Mouse (Mus musculus): ENCODE results near the gene Cep83.
"Not testable (repeated sequence)": the region's sequence is repeated elsewhere in the genome, so short reads cannot be mapped to it uniquely, and the experiment has no call there.

The Cep83 gene

DNA sequence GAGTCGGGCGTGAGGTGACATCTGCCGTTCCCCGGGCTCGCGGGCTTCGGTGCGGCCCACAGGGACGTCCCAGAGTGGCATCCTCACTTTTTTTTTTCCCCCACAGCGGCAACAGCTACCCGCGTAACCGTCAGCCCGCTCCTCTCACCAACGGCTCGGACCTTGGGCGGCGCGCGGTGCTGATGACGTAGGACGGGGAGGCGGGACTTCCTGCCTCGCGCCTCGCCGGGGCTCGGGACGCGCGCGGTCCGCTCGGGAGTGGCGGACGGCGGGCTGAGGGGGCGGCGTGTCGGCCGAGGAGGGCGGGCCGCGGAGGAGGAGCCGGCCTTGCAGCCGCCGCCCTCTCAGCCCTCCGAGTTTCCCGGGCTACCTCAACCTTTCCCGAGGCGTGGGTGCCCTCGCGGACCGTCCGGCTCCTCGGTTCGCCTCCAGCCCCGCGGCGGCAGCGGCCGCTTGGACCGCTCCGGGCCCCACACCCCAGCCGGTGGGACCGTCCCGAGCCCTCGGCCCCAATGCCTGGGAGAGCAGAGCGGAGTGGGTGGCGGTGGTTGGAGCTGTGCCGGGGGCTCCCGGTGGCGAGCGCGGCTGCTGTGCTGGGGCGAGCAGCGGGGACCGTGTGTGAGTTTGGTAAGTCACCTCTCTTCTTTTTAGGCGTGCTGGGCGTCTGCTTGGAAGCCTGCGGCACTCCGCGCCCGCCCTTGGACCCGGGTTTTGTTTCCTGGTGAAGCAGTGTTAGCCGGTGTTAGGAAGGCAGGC lies at the start of gene Cep83:
Gene Cep83, plus strand, starts transcription at position 235 of the 756 bp plus-strand sequence.
- in situ Hi-C loops (cut with MboI; ENCODE audit: low sequenced_read_pairs): no loop called here

DNA sequence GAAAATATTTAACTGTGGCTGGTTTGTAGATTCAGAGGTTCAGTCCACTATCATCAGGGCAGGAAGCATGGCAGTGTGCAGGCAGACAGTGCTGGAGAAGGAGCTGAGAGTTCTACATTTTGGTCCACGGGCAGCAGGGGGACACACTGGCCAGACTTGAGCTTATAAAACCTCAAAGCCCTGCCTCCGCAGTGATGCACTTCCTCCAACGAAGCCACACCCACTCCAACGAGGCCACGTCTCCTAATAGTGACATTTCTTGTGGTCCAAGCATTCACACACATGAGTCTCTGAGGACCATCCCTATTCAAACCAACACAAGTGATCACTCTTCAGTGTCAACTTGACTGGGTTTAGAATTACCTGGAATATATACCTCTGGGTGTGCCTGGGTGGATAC lies 49.2 kb upstream of the Cep83 start:
- in situ Hi-C loops (cut with MboI; ENCODE audit: low sequenced_read_pairs): loop anchor here (10.0 to 25.0 kb wide), 2 partner anchors 316 to 798 kb away; no protein-coding TSS in a partner anchor

DNA sequence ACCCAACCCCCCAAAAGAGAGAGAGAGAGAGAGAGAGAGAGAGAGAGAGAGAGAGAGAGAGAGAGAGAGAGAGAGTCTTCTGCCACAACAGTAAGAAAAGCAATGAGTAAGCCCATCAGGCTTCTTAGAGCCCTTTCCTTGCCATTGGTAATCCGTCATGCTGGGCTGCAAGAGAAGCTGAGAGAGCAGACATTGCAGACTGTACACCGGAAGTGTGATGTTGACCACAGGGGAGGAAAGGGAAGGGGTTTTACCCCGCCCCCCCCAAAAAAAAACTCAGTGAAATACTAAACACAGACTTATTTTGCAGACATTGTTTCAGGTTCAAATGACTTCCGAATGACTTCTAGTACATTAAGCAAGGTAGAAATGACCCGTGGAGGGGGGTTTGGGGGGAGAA lies 48.4 kb upstream of the Cep83 start:
- in situ Hi-C loops (cut with MboI; ENCODE audit: low sequenced_read_pairs): loop anchor here (25.0 kb wide), 1 partner anchor 797 kb away; no protein-coding TSS in a partner anchor

DNA sequence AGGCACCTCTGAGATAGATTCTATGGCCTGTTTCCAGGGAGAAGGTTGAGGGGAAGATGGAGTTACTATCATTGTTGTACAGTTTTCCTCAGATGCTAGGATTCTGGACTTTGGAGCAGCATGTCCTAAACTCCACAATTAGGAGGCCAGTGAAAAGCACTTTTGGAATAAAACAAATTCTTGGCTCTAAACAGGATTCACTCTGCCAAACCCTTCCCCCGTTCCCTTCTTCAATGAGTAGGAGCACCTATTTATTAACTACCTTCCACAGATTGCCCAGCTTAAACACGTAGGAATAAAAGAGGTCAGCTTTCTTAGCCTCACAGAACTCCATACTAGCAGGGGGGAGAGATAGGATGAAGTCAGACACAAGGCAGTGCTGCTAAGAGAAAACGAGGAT lies 24.4 kb upstream of the Cep83 start:
- in situ Hi-C loops (cut with MboI; ENCODE audit: low sequenced_read_pairs): no loop called here

DNA sequence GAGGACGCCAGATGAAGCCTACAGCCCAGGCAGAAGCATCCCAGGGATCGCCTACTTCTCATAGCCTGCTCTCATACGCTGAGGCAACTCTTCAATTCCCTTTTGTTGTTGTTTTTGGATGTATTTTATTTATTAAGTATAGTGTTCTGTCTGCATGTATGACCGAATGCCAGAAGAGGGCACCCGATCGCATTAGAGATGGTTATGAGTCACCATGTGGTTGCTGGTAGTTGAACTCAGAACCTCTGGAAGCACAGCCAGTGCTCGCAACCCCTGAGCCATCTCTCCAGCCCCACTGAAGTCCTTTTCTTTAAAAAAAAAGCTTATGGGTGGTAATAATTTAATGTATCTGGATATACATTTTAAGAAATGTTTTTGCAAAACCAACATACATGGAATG lies 24.0 kb upstream of the Cep83 start:
- in situ Hi-C loops (cut with MboI; ENCODE audit: low sequenced_read_pairs): no loop called here

DNA sequence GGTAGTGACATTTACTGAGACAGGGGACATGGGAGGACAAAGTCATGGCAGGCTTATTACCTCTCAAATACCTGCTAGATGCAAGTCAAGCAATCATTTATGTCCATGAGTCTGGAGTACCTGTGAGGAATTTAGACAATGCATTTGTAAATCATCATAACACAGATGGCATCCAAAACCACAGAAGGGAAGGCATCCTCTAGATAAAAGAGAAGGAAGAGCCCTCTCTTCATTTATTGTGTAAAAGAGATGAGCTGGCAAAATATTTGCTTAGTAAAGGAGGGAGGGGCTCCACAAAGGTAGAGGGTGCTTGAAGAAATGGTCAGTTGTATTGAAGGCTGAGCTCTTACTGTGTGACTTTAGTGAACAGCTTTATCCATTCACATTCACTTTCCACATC lies 20.3 kb upstream of the Cep83 start:
- in situ Hi-C loops (cut with MboI; ENCODE audit: low sequenced_read_pairs): no loop called here

DNA sequence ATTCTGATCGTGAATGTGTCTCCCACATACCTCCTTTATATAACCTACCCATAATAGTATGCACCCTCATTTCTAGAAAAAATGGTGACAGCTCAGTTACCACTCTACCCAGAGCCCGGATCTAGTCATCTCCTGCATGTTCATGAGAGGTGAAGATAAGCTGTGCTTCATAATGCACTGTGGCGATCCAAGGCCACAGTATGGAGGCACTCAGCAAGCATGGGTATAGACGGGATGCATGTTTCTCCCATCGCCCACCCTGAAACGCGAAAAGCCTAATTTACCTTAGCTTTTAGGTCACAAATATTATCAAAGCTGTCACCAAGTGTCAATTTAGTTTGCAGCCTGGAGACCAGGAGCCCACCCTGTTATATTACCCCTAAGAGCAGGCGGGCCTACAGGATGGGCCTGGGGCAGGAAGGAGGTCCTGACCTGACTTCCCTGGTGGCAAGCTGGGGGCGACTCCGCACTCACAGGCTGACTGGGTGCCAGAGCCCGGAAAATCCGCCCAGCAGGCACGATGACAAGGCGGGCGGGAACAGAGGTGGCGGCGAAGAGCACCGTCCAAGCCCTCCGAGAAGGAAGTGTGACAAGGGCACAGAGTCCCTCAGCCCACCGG lies 544 bp upstream of the Cep83 start:
- in situ Hi-C loops (cut with MboI; ENCODE audit: low sequenced_read_pairs): no loop called here

DNA sequence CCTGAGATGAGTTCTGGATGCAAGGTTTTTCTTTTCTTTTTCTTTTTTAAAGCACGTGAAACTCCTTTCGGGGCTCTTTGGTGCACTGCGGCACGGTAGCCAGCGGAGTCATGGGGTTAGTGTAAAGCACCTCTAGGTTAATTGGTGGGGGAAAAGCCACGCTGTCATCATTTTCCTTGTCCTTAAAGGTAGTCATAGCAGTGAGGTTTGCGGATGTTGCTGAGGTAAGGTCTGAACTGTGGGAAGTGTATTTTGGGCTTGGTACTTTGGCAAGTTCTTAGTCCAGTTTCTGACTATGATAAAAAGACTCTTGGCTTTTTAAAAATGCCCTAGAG lies 689 bp downstream of the Cep83 start:
- in situ Hi-C loops (cut with MboI; ENCODE audit: low sequenced_read_pairs): no loop called here

DNA sequence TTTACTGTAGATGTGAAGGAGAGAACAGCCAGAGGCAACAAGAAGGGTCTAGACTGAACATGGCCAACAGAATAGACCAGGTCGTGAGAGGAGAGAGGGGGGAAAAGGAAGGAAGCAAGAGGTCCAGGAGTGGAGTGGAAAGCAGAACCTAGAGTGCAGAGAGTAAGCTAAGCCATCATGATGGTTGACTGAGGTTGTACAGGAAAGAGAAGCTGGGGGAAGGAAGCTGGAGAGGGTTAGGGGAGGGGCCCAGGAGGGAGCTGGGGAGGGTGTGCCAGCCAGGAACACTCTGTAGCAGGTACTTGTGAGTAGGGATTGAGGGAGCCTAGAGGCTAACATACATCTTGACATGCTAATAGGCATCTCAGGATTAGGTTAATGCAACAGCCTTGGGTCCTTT lies 1.9 kb downstream of the Cep83 start:
- in situ Hi-C loops (cut with MboI; ENCODE audit: low sequenced_read_pairs): no loop called here

DNA sequence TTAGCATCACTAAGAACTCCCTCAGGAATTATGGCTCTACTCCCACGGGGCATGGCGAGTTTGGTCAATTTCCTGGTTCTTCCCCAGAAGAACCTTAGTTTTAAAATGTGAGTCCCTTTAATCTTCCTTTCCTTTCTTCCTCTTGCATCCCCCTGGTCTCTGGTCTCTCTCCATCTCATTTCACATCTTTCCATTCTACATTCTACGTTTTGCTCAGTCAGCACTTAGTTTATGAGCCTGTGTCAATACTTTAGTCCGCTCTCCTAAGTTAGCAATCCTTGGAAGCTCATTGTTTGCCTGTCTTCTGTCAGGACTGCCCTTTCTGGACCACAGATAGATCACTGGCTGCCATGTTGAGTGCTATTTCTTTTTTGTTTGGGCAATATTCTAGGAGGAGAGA lies 3.7 kb downstream of the Cep83 start:
- in situ Hi-C loops (cut with MboI; ENCODE audit: low sequenced_read_pairs): no loop called here

DNA sequence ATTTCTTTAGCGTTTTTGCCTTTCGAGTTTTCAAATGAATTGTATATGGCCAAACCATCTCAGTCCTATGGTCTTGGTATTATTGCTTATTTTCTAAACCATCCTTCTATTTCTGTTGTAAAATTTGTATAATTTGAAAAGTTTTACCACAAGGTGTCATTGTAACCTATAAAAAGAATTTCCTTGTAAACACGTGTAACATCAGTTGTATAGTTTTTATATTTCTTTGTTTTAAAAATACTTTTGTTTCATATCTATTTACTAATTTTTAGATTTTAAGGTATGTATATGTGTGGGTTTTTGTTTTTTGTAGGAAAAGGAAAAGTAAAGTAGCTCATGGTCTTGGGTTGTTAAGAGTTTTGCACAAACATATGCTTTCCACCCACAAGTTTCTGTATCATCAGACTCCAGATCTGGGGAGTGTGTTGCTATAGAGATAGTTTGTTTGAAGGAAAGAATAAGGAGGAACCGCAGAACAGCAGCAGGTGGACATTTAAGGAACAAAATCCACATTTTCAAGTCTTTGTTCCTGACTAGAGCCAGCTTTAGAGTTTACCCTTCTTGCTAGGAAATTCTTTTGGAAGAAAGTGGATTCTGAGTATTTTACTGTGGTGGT lies 17.3 kb downstream of the Cep83 start:
- in situ Hi-C loops (cut with MboI; ENCODE audit: low sequenced_read_pairs): no loop called here

DNA sequence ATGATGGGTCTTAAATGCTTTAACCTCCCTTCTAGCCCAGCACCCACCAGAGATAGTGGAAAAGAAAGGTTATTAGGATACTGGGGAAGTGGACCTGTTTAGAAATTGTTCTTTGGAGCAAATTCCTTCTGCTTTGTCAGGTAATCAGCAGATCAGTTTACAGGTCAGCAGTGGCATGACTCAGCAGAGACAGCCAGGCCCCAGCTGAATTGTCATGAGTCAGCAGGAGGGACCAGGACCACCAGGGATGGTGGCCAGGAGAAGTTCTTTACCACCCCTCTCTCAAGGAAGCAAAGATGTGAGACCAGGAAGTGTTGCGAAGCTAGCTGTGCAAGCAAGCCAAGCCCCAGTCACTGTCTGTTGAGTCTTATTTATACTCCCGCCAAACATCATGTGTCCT lies 18.2 kb downstream of the Cep83 start:
- in situ Hi-C loops (cut with MboI; ENCODE audit: low sequenced_read_pairs): no loop called here

DNA sequence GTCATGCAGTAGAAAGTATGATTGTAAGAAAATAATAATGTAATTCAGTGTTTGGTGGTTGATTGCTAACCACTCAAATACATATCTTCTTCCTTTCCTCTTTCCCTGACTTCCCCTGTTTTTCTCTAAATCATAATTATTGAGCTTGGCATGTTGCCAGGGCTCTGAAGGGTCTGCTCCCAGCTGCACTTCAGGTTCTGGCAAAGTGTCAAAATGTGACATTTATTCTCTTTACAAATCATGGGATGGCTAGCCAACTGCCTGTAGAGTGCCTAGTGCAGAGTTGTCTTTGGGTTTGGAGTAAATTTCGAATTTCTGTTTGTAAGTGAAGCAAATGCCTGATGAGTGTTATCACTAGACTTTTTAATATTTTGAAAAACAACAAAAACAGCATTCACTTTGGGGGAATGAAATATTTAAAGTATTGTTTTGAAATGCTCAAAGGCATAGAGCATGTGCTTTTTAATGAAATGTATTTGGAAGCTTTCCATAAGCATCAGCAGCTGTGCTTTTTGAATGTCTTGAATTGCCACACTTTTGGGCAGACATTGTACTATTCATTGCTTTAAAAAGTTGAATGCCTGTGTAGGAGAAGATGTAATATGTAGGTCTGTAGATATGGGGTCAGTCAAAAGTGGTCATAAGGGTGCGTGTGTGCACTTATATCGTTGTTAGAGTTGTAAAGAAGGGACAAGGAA lies 21.3 kb downstream of the Cep83 start:
- in situ Hi-C loops (cut with MboI; ENCODE audit: low sequenced_read_pairs): no loop called here

DNA sequence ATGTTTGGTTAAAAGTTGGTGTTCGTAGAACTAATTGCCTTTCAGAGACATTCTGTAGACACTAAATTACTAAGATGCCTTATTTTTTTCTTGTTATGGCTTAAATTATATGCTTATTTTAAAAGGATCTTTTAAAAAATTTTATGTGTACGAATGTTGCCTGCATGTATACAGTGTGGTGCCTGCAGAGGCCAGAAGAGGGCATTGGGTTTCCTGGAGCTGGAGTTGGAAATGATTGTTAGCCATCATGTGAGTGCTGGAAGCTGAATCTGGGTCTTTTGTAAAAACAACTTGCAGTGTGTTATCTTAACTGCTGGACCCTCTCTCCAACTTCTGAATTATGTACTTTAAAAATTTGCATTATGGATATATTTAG lies 21.9 kb downstream of the Cep83 start:
- in situ Hi-C loops (cut with MboI; ENCODE audit: low sequenced_read_pairs): no loop called here

DNA sequence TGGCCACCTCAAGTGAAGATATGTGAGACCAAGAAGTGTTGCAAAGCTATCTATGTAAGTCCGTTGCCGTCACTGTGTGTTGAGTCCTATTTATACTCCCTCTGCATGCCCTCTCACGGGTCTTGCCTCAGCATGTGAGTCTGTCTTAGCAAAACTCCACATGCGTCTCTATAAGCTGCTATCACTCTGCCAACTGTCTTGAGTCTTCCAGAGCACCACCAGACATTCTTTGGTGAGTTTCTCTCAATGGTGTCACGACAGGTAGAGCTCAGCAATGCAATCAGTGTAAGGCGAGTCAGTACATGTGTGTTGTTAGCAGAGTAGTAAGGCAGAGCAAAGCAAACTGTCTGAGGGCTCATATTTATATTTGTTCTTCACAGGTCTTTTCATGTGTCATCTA lies 31.8 kb downstream of the Cep83 start:
- in situ Hi-C loops (cut with MboI; ENCODE audit: low sequenced_read_pairs): no loop called here

DNA sequence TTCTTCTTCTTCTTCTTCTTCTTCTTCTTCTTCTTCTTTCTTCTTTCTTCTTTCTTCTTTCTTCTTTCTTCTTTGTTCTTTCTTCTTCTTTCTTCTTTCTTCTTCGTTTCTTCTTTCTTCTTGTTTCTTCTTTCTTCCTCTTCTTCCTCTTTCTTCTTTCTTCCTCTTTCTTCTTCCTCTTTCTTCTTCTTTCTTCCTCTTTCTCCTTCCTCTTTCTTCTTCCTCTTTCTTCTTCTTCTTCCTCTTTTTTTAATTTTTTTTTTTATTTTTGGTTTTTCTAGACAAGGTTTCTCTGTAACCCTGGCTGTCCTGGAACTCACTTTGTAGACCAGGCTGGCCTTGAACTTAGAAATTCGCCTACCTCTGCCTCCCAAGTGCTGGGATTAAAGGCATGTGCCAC lies 39.6 kb downstream of the Cep83 start:
- in situ Hi-C loops (cut with MboI; ENCODE audit: low sequenced_read_pairs): not testable (repeated sequence)

DNA sequence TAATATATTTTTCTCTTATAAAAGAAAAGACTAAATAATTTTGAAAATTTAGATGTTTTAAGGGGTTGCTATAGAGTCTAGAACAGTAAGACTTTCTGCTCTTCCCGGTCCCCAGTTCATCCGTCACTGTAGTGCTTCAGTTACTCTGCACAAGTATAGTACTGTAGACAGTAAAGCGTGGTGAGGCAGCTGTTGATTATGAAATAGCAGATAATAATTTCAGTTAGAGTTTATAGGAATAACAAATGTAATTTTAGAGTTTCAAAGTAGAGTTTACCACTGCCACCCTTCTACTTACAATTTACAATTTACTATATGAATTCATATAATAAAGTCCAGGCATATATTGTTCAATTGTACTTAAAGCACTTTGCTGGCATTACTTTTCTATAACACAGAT lies 42.0 kb downstream of the Cep83 start:
- in situ Hi-C loops (cut with MboI; ENCODE audit: low sequenced_read_pairs): no loop called here

DNA sequence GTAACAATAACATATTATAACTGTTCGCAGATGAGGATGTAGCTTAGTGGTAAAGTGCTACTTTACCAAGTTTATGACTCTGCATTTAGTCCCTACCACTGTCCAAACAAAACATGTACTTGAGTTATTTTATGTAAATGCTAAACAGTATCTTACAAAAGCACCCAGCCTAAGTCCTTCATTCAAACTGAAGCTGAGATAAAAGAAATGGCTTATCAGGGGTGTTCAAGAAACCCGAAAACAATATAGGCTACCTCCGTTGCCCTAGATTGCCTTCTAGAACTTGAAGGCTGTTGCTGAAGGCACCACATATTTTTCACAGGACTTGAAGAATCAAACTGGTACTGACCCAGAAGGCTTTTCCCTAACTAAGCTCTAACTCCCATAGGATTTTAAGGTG lies 46.4 kb downstream of the Cep83 start:
- in situ Hi-C loops (cut with MboI; ENCODE audit: low sequenced_read_pairs): no loop called here

DNA sequence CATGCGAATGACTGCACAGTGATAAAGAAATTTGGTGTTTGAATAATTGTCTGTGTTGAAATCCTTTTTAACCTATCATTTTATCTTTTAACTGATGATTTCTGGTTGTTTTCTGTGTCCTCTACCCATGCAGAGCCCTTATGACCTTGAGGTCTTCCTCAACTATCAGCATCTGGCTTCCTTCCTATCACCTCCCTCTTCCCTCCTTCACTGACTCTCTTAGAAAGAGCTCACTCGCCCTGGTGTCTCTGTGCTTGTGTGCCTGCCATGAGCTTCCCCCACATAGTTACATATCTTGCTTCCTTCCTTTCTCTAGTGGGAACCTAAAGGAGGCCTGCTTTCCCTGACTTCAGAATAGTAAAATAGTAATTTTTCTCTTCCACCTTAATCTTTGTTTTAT lies 51.8 kb downstream of the Cep83 start:
- in situ Hi-C loops (cut with MboI; ENCODE audit: low sequenced_read_pairs): no loop called here

DNA sequence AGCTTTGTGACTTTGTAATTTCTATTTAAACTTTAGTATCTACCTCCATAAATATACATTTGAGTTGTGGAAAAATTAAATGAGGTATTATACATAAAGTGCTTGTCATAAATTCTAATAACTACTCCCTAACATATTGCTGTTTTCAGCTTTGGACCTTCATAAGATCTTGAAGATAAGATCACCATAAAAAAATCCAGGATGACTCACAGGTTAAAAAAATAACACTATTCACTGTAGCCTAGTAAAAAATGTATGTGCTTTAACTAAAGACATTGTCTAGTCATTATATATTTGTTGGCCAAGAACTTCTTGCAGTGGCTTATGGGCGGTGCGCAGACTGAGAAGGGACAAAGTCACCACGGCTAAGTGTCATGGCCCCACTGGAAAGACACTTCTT lies 53.0 kb downstream of the Cep83 start:
- in situ Hi-C loops (cut with MboI; ENCODE audit: low sequenced_read_pairs): no loop called here

DNA sequence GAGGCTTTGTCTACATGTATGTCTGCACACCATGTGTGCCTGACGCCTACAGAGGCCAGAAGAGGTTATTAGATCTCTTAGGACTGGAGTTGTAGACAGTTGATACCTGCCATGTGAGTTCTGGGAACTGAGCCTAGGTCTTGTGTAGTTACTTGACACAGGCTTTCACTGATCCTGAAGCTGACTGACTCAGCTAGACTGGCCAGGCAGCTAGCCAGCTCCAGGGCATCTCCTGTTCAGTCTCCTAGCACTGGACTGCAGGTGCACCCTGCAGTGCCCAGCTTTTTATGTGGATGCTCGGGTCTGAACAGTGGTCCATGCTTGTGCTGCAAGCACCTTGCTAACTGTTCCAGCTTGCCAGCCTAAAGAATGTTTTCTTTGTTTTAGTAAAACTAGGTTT lies 58.6 kb downstream of the Cep83 start:
- in situ Hi-C loops (cut with MboI; ENCODE audit: low sequenced_read_pairs): no loop called here

DNA sequence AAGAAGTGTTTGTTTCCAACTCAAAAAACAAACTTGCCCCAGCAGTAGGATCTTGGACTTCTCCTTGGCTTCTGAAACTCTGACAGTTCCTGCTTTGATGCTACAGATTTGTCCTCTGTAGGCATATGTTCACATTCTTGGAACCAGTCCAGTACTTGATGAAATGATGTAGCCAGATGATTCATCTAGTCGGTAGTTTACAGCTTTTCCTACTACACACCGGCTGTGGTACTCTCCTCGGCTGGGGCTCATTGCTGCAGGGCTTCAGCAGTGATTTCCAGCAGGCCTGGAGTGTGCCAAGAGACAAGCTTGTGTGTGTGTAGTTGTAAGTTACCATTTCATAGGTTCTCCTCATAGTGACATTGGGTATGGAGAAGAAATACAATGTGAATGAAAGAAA lies 83.0 kb downstream of the Cep83 start:
- in situ Hi-C loops (cut with MboI; ENCODE audit: low sequenced_read_pairs): no loop called here
